Mouse (Mus musculus) limb, embryonic 10.5 days (tissue): ENCODE measurements around the gene Slc6a21. TPM values are rescaled to one million over a fixed set of nuclear protein-coding genes. Genes with fewer than 3 reads are reported as not detected.

ENCODE experiments used
- DNase-seq: peaks from one replicate; pipeline ENCODE4 v3.0.0-alpha.2; 2017; ENCODE audit warnings: low spot score
- H3K27ac ChIP-seq: fragments of 300-500 bp; sonication (generic); 2 replicates; pipeline ENCODE4 v1.5.1; 2016; ENCODE audit warnings: mild to moderate bottlenecking
- H3K27me3 ChIP-seq: fragments of 300-500 bp; sonication (generic); 2 replicates; pipeline ENCODE4 v1.6.1; 2016; ENCODE audit warnings: low read depth, mild to moderate bottlenecking; ENCODE audit not compliant: poor library complexity, severe bottlenecking
- H3K36me3 ChIP-seq: fragments of 300-500 bp; sonication (generic); 2 replicates; pipeline ENCODE4 v1.6.1; 2016; ENCODE audit warnings: mild to moderate bottlenecking, moderate library complexity
- H3K4me1 ChIP-seq: fragments of 300-500 bp; sonication (generic); 2 replicates; pipeline ENCODE4 v1.6.1; 2016
- H3K4me3 ChIP-seq: fragments of 300-500 bp; sonication (generic); 2 replicates; pipeline ENCODE4 v1.5.1; 2016; ENCODE audit warnings: mild to moderate bottlenecking, moderate library complexity
- H3K9me3 ChIP-seq: fragments of 300-500 bp; sonication (generic); replicated peaks from 2 replicates; pipeline ENCODE4 v1.6.1; 2016; ENCODE audit warnings: mild to moderate bottlenecking
- WGBS: fragments of 180-500 bp; shearing (Covaris S2); methylation state at CpG from one replicate; pipeline ENCODE4 v1.1.7; 2016; 5-methylcytosine and 5-hydroxymethylcytosine counted together
- polyA plus RNA-seq: library from polyadenylated mRNA; unstranded; fragments of >200 nt; fragmentation: Nextera tagmentation; extraction: Ambion mirVana; gene quantifications from 2 replicates; pipeline ENCODE4 v1.2.1, GENCODE M21; 2016

Slc6a21 gene
- polyA plus RNA-seq, 1 experiment from 2014 or later = not detected

DNA sequence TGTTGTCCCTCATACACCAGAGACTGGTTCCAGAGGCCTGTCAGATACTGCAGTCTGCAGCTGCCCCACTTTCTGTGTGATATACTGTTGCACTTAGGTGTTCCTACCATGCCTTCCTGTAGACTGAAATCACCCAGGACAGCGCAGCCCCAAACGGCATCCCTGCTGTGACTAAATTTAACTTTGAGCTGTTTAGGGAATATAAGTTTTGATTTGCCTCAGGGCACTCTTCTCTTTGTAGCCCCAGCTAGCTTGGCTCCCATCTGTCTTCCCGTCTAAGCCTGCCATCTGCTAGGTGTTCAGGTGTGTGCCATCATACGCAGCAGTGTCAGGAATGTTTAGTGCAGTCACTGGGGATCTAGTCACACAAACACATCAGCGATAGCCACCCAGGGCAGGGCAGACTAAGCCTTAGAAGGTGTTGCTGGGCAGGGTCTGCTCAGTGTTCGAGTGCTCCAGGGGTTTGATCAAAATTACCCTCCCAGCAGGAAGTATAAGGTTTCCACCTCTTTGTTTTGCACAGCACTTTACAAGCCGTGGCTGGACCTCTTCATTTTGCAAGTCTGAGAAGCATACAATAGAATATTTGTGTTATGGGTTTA lies 14.2 kb upstream of the Slc6a21 start:
- no peak overlapping the region for H3K27ac ChIP-seq
- WGBS = 69% methylated on average over 7 of the region's 7 CpGs

DNA sequence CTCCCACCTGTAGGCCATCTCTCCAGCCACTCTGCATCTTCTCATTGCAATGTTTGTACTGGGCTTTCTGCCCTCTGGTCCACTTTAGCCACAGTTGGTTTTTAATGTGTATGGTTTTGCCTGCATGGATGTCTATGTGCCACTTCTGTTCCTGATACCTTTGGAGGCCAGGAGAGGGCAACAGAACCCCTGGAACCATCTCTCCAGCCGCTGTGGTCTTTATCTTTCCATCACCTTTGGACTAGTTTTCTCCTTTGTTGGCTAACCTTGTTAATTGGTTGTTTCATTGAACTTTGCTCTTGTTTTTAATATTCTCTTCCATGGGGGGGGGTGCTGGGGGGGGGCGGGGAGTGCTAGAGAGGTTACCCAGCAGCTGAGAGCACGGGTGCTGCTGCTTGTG lies 13.0 kb upstream of the Slc6a21 start:
- H3K27me3 ChIP-seq = peaks cover 13% of the 10 kb centered on the region; the same call in 1 of the 2 replicates
- no peaks in the 10 kb centered on the region for H3K9me3 ChIP-seq
- peaks cover 28% of the 10 kb centered on the region for H3K4me1 ChIP-seq
- 74% methylated on average over 3 of the region's 3 CpGs for WGBS
- H3K36me3 ChIP-seq = no peaks in the 10 kb centered on the region
- no peak overlapping the region for H3K4me3 ChIP-seq
- no peak for DNase-seq
- H3K27ac ChIP-seq = no peak overlapping the region

More for the DNA sequence above, 14.2 kb upstream of the Slc6a21 start:
- Histone ChIP-seq H3K4me3 (no peak overlapping the region), H3K36me3 (no peaks in the 10 kb centered on the region), H3K4me1 (peaks cover 17% of the 10 kb centered on the region), H3K27me3 (peaks cover 13% of the 10 kb centered on the region; the same call in 1 of the 2 replicates), H3K9me3 (no peaks in the 10 kb centered on the region)
- DNase-seq = no peak

DNA sequence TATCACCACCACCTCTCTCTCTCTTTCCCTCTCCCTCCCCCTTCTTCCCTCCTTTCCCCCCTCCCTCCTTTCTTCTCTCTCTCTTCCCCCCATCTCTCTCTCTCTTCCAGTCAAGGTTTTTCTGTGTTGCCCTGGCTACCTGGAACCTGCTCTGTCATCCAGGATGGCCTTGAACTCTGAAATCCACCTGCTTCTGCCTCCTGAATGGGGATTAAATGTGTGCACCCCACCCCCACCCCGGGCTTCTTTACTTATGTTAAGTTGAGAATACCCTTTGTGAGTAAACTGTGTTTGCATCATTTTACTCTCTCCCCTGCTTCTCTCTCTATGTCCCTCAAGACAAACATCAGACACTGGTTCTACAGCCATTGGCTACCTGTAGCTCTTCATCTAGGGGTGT lies 11.8 kb upstream of the Slc6a21 start:
- WGBS = 83% methylated on average over 1 of the region's 1 CpGs
- H3K27ac ChIP-seq = no peak overlapping the region
- no peaks in the 10 kb centered on the region for H3K9me3 ChIP-seq
- no peak for DNase-seq
- H3K4me3 ChIP-seq = no peak overlapping the region
- peaks cover 29% of the 10 kb centered on the region for H3K4me1 ChIP-seq
- H3K36me3 ChIP-seq = no peaks in the 10 kb centered on the region
- peaks cover 13% of the 10 kb centered on the region; the same call in 1 of the 2 replicates for H3K27me3 ChIP-seq

DNA sequence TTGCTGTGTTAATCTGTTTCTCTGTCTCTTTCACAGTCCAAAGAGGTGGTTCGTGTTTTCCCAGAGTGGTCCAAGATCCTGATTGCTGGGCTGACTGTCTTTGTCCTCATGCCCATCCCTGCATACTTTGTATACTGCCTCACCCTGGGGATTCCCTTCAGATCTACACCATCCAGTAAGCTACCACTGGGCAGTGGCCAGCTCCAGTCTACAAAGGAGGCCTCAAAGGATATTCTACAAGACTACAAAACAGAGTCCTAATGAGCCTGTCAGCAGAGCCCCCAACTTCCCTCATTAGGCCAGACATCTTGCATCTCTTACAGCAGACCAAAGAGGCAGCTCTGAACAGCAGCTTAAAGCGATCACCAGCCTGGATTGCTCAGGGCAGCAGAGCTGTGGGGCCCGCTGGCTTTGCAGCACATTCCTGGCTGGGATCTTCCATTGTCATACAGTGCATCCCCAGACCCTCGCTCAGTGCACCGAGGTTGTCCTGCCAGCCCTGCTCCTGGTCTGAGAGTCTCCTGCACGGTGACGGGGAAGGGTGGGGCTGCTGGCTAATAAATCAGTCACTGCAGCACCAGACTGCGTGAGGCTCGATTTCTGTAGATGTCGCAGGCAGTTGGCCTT lies 4.4 kb upstream of the Slc6a21 start:
- H3K4me1 ChIP-seq = peaks cover 35% of the 10 kb centered on the region
- WGBS = 40% methylated on average over 10 of the region's 10 CpGs
- peaks cover 2% of the 10 kb centered on the region; the same call in 1 of the 2 replicates for H3K36me3 ChIP-seq
- H3K27me3 ChIP-seq = peaks cover 18% of the 10 kb centered on the region
- no peak for DNase-seq
- H3K9me3 ChIP-seq = 0 out of 2 replicates have a peak, but pooled peaks cover 1% of the 10 kb centered on the region
- no peak overlapping the region for H3K4me3 ChIP-seq
- peak overlapping the region; percentile 53; the same call in 1 of the 2 replicates for H3K27ac ChIP-seq

DNA sequence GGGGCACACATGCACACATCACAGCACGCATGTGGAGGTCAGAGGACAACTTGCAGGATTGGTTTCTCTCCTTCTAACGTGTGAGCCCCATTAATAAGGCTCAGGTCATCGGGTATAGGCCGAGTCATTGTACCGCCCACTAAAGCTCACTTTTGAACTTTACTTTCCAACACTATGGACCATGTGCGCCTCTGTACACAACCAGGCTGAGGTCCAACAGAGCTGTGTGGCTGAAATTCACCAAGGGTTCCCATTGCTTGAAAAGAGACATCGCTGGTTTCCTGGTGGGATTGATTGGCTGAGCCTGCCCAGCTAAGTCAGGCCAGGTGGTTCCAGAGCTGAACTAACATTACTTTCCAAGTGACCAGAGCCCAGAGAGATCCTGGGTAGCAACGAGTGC lies 3.6 kb upstream of the Slc6a21 start:
- Histone ChIP-seq H3K4me1 (peaks cover 27% of the 10 kb centered on the region), H3K4me3 (no peak overlapping the region), H3K36me3 (peaks cover 2% of the 10 kb centered on the region; the same call in 1 of the 2 replicates), H3K27ac (no peak overlapping the region), H3K9me3 (0 out of 2 replicates have a peak, but pooled peaks cover 1% of the 10 kb centered on the region), H3K27me3 (peaks cover 23% of the 10 kb centered on the region)
- DNase-seq = no peak
- 90% methylated on average over 8 of the region's 8 CpGs for WGBS

DNA sequence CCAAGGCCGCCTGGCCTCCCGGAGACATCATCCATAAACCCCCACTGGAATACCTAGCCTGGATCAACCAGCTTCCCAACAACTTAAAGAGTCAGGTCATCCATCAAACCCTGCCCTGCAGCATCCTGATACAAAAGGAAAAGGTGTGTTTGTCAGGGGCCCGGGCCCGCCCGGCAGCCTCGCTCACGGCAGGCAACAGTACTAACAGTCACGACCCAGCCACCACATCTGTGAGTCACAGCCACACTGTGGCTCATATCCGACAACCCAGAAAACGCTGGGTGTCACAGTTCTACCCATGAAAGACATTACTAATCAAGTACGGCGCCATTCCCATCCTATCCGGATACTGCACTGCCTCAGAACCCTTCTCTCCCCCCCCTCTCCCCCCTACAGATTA lies 9.2 kb downstream of the Slc6a21 start:
- H3K4me1 ChIP-seq = no peaks in the 10 kb centered on the region
- H3K27me3 ChIP-seq = 0 out of 2 replicates have a peak, but pooled peaks cover 6% of the 10 kb centered on the region
- no peak for DNase-seq

DNA sequence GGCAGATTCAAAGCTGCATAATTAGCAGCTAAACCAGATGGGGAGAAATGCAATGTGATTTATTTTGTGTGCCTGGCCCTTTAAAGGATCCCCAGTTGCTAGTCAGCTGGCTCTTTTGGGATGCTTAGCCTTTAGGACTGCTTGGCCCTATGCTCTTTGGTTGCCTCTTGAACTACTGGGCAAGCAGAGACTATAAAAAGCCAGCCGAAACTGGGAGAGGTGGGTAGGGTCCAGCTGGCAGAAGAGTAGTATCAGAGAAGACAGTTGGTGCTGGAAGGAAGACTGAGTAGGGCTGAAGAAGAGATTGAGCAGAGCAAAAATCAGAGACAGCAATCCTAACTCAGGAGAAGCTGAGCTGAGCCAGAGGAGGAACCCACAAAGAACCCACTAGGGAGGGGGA lies 19.3 kb downstream of the Slc6a21 start:
- 76% methylated on average over 1 of the region's 1 CpGs for WGBS
- no peaks in the 10 kb centered on the region for H3K9me3 ChIP-seq
- no peak for DNase-seq
- H3K27ac ChIP-seq = no peak overlapping the region
- no peaks in the 10 kb centered on the region for H3K4me1 ChIP-seq
- no peaks in the 10 kb centered on the region for H3K36me3 ChIP-seq
- no peaks in the 10 kb centered on the region for H3K27me3 ChIP-seq
- H3K4me3 ChIP-seq = no peak overlapping the region

More for the DNA sequence above, 9.2 kb downstream of the Slc6a21 start:
- H3K4me3 ChIP-seq = no peak overlapping the region
- H3K9me3 ChIP-seq = no peaks in the 10 kb centered on the region
- no peak overlapping the region for H3K27ac ChIP-seq
- WGBS = 83% methylated on average over 13 of the region's 13 CpGs
- H3K36me3 ChIP-seq = no peaks in the 10 kb centered on the region

DNA sequence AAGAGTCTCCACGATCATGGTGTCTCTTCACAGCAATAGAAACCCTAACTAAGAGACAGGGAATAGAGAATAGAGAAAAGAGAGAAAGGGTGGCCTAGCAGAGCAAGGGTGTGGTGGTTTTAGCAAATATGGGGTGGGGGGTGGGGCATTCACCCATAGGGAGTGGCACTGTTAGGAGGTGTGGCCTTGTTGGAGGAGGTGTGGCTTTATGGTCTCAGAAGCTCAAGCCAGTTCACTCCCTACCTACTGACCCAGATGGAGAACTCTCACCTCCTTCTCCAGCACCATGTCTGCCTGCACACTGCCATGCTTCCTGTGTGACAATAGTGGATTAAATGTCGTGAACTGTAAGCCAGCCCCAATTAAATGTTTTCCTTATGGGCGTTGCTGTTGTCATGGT lies 20.2 kb downstream of the Slc6a21 start:
- 75% methylated on average over 3 of the region's 3 CpGs for WGBS
- Histone ChIP-seq H3K4me3 (no peak overlapping the region), H3K4me1 (no peaks in the 10 kb centered on the region), H3K27me3 (no peaks in the 10 kb centered on the region), H3K9me3 (no peaks in the 10 kb centered on the region), H3K36me3 (no peaks in the 10 kb centered on the region), H3K27ac (no peak overlapping the region)
- DNase-seq = no peak

DNA sequence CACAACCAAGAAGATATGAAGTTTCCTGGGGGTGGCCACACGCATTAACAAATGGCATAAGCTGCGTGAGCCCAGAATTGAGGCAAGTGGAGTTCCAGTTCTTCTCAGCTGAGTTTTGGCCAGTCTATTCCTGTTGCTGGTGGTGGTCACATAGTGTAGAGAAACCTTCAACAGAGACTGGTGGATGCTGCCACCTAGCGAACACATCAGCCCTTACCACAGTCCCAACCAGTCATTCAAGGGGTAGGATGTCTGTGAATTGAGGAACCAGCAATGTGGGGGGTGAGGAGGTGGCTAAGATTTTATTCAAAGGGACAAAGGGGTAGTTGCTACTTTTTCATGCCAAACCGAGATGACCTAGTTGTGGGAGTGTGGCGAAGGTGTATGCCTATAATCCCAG lies 22.4 kb downstream of the Slc6a21 start:
- no peaks in the 10 kb centered on the region for H3K36me3 ChIP-seq
- 8% methylated on average over 5 of the region's 5 CpGs for WGBS
- H3K4me3 ChIP-seq = no peak overlapping the region
- peaks cover 15% of the 10 kb centered on the region for H3K27me3 ChIP-seq
- H3K4me1 ChIP-seq = peaks cover 5% of the 10 kb centered on the region
- no peaks in the 10 kb centered on the region for H3K9me3 ChIP-seq
- no peak overlapping the region for H3K27ac ChIP-seq
- peak; percentile 70 for DNase-seq

DNA sequence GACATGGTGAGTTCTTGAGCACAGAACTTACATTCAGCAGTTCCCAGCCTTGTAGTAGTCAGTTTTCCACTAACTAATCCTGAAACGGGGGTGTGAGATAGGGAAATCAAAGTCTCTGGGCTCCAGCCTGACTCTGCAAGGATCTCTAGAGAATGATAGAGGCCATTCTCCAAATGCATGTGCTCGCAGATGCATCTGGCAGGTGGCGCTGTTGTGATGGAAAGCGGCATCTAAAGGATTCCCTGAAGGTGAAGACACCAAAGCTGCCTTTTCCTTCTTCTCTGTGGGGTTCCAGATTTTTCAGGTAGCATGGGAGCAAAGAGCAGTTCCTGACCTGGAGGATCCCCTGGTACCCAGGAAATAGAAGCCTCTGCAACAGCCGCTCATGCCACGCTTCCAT lies 23.0 kb downstream of the Slc6a21 start:
- H3K36me3 ChIP-seq = no peaks in the 10 kb centered on the region
- H3K27me3 ChIP-seq = peaks cover 15% of the 10 kb centered on the region
- H3K9me3 ChIP-seq = no peaks in the 10 kb centered on the region
- 19% methylated on average over 6 of the region's 6 CpGs for WGBS
- no peak overlapping the region for H3K27ac ChIP-seq
- H3K4me1 ChIP-seq = peaks cover 10% of the 10 kb centered on the region
- peak; percentile 66 for DNase-seq
- H3K4me3 ChIP-seq = no peak overlapping the region

DNA sequence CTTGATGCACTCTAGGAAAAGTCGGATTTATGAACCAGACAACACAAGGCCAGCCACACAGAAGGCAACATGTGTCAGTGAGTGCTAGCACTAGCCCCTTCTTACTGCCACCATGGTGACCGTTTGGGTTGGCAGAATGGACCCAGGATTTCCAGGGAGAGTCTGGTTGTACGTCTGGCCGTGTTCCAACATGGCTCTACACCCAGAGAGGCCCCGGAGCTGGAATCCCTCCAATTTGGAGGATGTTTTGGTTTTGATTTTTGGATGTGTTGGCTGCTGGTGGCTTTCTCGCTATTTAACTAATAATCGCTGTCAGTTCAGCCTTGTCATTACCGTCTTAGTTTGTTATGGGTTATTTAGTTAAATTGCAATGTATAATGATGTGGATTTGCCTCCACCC lies 25.3 kb downstream of the Slc6a21 start:
- H3K27ac ChIP-seq = no peak overlapping the region
- H3K27me3 ChIP-seq = peaks cover 15% of the 10 kb centered on the region
- H3K9me3 ChIP-seq = no peaks in the 10 kb centered on the region
- 89% methylated on average over 8 of the region's 8 CpGs for WGBS
- H3K4me1 ChIP-seq = peaks cover 14% of the 10 kb centered on the region
- DNase-seq = no peak
- H3K36me3 ChIP-seq = no peaks in the 10 kb centered on the region
- no peak overlapping the region for H3K4me3 ChIP-seq

DNA sequence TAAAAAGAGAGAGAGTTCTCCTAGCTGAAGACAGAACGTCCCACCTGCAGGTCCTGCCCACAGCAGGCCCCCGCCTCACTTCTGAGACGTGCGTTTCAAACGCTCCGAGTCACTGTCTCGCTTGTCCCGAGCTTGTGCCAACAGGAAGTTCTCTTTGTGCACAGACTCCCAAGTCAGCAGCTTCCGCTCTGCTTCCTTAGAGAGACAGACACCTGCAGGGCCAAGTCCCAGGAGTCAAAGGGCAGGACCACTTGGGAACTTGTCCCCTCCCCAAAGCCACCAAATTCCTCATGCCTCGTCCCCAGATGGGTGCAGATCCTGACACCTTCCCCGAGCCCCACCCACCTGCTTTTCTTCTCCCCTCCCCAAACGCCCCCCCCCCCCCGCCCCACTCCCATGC lies 27.6 kb downstream of the Slc6a21 start:
- Histone ChIP-seq H3K4me3 (peak overlapping the region; percentile 39), H3K36me3 (no peaks in the 10 kb centered on the region), H3K4me1 (peaks cover 22% of the 10 kb centered on the region), H3K9me3 (no peaks in the 10 kb centered on the region), H3K27ac (peak overlapping the region; percentile 7; the same call in 1 of the 2 replicates), H3K27me3 (peaks cover 18% of the 10 kb centered on the region)
- no peak for DNase-seq
- WGBS = 5% methylated on average over 12 of the region's 13 CpGs

DNA sequence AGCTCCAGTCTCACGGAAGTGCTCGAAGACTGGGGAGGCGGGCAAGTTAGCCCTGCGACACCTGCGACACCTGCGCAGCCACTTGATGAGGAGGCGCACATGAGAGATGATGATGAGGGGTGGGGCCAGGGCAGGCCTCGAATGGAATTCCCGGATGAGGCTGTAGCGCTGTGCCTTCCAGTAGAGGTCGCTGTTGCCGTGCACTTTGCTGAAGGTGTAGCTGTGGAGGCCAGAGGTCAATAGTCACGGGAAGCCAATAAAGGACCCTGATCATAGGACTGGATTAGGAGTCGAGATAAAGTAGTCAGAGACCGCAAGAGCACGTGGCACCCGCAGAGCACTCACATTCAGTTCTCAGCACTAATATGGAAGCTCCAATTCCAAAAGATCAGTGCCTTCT lies 28.0 kb downstream of the Slc6a21 start:
- Histone ChIP-seq H3K9me3 (no peaks in the 10 kb centered on the region), H3K4me3 (peak overlapping the region; percentile 39), H3K27me3 (peaks cover 21% of the 10 kb centered on the region), H3K4me1 (peaks cover 22% of the 10 kb centered on the region), H3K36me3 (no peaks in the 10 kb centered on the region), H3K27ac (0 out of 2 replicates have a peak overlapping the region, but pooled peaks have one; percentile 7)
- WGBS = under 1% methylated on average over 17 of the region's 17 CpGs
- DNase-seq = peak; percentile 88
